8 mouse cellular contexts compared by ENCODE assay signal in genomic region chr3:55112710-55113415, GRCm38 (mm10). TPM values are rescaled to one million over a fixed set of nuclear protein-coding genes. Genes with fewer than 3 reads are reported as not detected.
DNase-seq lines count a peak whose midpoint lies in the region; ATAC-seq lines count a peak whose summit lies in the region.

No protein-coding gene starts in this region.

- H3K4me3 ChIP-seq in embryonic facial prominence, embryonic 14.5 days (ENCODE audit: low read depth, low read length) = peak overlapping the region; percentile 79

- peaks cover 12% of the 10 kb centered on the region for H3K36me3 ChIP-seq in embryonic facial prominence, embryonic 14.5 days (ENCODE audit: control insufficient read depth, insufficient read depth, low read length)

- H3K27me3 ChIP-seq in embryonic facial prominence, embryonic 14.5 days (replicated peaks; ENCODE audit: control insufficient read depth, insufficient read depth, low read length) = no peaks in the 10 kb centered on the region

- peaks cover 14% of the 10 kb centered on the region for H3K4me1 ChIP-seq in embryonic facial prominence, embryonic 14.5 days (ENCODE audit: control insufficient read depth, insufficient read depth, low read length)

- 15% methylated on average over 16 of the region's 16 CpGs for WGBS in embryonic facial prominence, embryonic 14.5 days

- peak overlapping the region; percentile 61 for H3K4me2 ChIP-seq in embryonic facial prominence, embryonic 14.5 days (ENCODE audit: low read depth, low read length)

- peak overlapping the region; percentile 95 for H3K9ac ChIP-seq in embryonic facial prominence, embryonic 14.5 days (ENCODE audit: low read depth, low read length)

- no peaks in the 10 kb centered on the region for H3K9me3 ChIP-seq in embryonic facial prominence, embryonic 14.5 days (ENCODE audit: control insufficient read depth, low read length)

- ATAC-seq in embryonic facial prominence, embryonic 14.5 days (ENCODE audit: low read depth) = peak; percentile 30
- peak; percentile 15 for ATAC-seq in inflammation-experienced regulatory T-cells, adult 6 months

- H3K27ac ChIP-seq in embryonic facial prominence, embryonic 14.5 days (replicated peaks; ENCODE audit: low read depth, low read length) = peak overlapping the region; percentile 94

- peak; percentile 8 for DNase-seq in thymus, postnatal 0 days (ENCODE audit: low spot score)
- DNase-seq in thymus, postnatal 4 days = no peak
- DNase-seq in embryonic facial prominence, embryonic 14.5 days (ENCODE audit: low spot score) = peak; percentile 76
- peak; percentile 47 for DNase-seq in mesoderm, embryonic 11.5 days (ENCODE audit: low read depth, low spot score)
- DNase-seq in spleen, adult 18-20 months = no peak
- no peak for DNase-seq in thymus, postnatal 14 days
- no peak for DNase-seq in ovary, adult 18-20 months (ENCODE audit: low spot score)

RNA-seq across cellular contexts. Expression of gene Spg20, which starts 1.0 kb away (rescaled TPM):
- 16.6 and 18.7 TPM in 2 replicates for polyA plus RNA-seq in thymus, postnatal 0 days (2015; fragmentation: Nextera tagmentation; extraction: Ambion mirVana)
- 67.3 and 78.3 TPM in 2 replicates for polyA plus RNA-seq in embryonic facial prominence, embryonic 14.5 days (2014; fragmentation: Nextera tagmentation; extraction: Ambion mirVana)
- polyA plus RNA-seq in inflammation-experienced regulatory T-cells, adult 6 months (2017; shearing (Covaris generic)) = 10 to 100 TPM; 19.9 to 22.3 (median 20.6) TPM

RNA-seq across cellular contexts. Expression of gene Ccdc169, which starts 24.3 kb away (rescaled TPM):
- polyA plus RNA-seq in thymus, postnatal 0 days (2015; fragmentation: Nextera tagmentation; extraction: Ambion mirVana) = 0.04 TPM in 1 of 2 replicates, not detected in the other
- 0.09 and 0.22 TPM in 2 replicates for polyA plus RNA-seq in embryonic facial prominence, embryonic 14.5 days (2014; fragmentation: Nextera tagmentation; extraction: Ambion mirVana)
- not detected for polyA plus RNA-seq in inflammation-experienced regulatory T-cells, adult 6 months (2017; shearing (Covaris generic))

RNA-seq across cellular contexts. Expression of gene Ccna1, which starts 57.6 kb away (rescaled TPM):
- 0.21 and 0.35 TPM in 2 replicates for polyA plus RNA-seq in thymus, postnatal 0 days (2015; fragmentation: Nextera tagmentation; extraction: Ambion mirVana)
- 2.2 and 5.1 TPM in 2 replicates for polyA plus RNA-seq in embryonic facial prominence, embryonic 14.5 days (2014; fragmentation: Nextera tagmentation; extraction: Ambion mirVana)
- not detected for polyA plus RNA-seq in inflammation-experienced regulatory T-cells, adult 6 months (2017; shearing (Covaris generic))

Comparison
In these comparisons a context has a peak if more than half of its experiments do, and no peak if none do; other contexts are left out.
1. DNase-seq: peak in thymus, postnatal 0 days (single experiment), embryonic facial prominence, embryonic 14.5 days (single experiment) and mesoderm, embryonic 11.5 days (single experiment); none in thymus, postnatal 4 days (single experiment), spleen, adult 18-20 months (0 of 2), thymus, postnatal 14 days (single experiment) and ovary, adult 18-20 months (single experiment).